Mouse (Mus musculus): Measurements from ENCODE around the gene Ubl3.

Gene Ubl3

GRCm38 (mm10) chr5:148552187-148553071 is at the start of gene Ubl3:
Ubl3 (minus strand) TSS chr5:148552789.
- peak; percentile 92 to 93 for DNase-seq

DNA sequence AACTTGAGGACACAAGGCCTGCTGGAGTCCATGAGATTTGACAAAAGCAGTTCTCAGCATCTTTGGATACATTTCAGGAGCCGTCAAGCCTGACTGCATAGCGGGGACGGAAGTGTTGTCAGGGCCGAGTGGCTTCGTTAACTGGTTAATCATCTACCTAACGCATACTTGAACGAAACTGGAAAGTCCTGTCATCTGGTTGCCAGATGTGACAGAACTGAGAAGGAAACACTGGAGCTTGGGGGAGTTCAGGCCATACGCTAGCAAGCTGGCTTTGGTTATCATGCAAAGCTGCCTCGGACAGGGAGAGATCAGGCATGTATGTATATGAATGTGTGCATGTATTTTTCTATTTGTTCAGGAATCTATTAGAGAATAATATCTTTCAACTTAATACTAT is 45.8 kb upstream of the Ubl3 start:
- DNase-seq = peak; percentile 72 to 82

- peak; percentile 63 to 65 for DNase-seq
Observed at GRCm38 (mm10) chr5:148596086-148596753, 43.6 kb upstream of the Ubl3 start.

- no peak for DNase-seq
Observed at GRCm38 (mm10) chr5:148595459-148595751, 42.8 kb upstream of the Ubl3 start.

- DNase-seq = no peak
Observed at GRCm38 (mm10) chr5:148594693-148595458, 42.3 kb upstream of the Ubl3 start.

DNA sequence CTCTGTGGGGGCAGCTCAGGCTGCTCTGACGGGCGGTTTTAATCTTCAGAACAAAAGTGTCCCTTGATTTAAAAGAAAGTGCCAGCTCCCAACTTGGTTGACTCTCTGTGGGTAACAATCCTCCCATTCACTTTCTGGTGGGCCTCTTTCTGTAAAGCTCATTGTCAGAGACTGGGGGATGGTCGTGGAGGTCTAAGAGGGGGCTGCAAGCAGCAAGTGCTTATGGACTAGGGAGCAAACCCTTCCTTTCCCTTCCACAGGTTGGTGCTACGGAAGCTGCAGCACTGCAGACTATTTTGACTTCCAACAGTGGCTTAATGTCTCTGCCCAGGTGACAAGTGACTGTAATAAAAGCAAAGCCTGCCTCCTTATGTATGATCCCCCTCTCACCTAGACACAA is 41.0 kb upstream of the Ubl3 start:
- DNase-seq = no peak

DNA sequence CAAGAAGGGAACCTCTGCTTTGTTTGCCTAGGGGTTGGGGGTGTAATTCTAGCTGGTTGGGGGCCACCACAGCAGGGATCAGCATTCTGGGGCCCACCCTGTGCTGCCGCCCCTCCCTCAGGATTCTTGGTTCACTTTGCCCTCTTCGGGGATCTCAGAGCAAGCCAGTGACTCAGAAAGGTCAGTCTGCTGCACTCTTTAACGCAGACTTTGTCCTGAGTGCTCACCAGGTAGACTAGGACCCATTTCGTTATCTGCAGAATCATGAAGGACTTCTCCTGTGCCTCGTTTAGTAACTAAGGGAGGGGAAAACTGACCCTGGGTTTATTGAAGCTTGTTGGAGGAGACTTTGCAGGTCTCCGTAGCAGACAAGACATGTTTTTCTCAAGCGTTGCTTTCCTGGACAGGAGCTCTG is 38.9 kb upstream of the Ubl3 start:
- no peak for DNase-seq

DNA sequence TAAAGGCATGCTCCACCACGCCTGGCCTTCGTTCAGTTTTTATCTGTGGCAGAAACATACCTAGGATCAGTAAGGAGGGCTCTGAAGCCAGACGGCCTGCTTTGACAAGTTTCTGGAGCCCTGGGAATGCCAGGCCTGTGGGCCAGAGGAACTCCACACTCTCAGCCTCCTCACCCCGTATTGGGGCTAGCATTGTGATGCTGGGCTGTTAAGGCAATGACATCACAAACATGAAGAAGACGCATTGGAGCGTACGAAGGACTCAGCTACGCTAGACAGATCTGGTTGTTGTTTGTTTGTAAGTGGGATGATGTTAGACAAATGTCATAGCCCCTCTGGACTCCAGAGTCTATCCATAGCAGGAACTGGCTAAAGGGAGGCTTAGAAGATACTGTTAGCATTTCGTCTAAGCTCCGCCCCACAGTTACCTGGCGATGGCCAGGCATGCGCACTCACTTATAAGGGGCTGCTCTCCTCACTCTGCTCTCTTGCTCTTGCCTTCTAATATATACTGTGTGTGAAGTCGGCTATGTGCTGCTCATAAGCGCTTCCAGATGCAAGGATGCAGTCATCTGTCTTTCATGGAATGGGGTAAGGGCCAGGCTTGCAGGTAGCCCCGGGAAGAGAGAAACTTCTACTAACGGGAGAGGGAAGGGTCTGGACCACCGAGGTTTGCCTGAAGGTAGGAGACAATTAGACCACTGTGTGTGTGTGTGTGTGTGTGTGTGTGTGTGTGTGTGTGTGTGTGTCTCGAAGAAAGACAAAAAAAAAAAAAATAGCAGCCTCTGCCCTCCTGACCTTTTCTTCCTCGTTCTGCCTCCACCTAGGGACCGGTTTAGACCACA is 38.2 kb upstream of the Ubl3 start:
- no peak for DNase-seq

DNA sequence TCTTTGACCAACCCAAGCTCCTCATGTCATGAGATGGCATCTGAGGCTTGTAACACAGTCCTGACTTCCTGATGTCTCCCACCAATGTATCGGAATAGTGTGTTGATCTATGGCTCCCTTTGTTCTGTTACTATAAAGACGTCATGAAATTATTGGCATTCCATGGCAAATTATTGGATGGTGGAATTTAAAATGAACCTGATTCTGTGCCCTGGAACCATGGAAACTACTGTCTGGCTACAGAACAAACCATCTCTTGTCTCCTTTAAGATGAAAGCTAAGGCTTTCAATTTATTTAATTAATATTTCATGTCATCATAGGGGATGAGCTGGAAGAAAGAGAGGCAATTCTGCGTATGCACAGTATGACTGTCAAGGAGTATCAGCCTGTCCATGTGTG is 36.4 kb upstream of the Ubl3 start:
- no peak for DNase-seq

- no peak for DNase-seq
Observed at GRCm38 (mm10) chr5:148588142-148588650, 35.6 kb upstream of the Ubl3 start.

GRCm38 (mm10) chr5:148580388-148580985 is 27.9 kb upstream of the Ubl3 start:
- DNase-seq = no peak

DNA sequence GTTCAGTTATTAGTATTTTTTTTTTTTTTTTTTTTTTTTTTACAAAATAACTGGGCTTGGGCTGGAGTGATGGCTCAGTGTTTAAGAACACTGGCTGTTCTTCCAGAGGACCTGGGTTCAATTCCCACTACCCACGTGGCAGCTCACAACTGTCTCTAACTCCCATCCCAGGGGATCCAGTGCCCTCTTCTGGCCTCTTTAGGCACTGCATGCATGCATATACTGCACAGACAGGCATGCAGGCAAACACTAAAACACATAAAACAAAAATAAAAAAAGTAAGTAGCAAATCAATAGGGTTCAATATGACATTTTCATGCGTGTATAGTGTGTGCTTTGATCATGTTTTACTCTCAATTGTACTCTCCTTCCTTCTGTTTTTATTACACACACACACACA is 26.6 kb upstream of the Ubl3 start:
- DNase-seq = no peak

DNA sequence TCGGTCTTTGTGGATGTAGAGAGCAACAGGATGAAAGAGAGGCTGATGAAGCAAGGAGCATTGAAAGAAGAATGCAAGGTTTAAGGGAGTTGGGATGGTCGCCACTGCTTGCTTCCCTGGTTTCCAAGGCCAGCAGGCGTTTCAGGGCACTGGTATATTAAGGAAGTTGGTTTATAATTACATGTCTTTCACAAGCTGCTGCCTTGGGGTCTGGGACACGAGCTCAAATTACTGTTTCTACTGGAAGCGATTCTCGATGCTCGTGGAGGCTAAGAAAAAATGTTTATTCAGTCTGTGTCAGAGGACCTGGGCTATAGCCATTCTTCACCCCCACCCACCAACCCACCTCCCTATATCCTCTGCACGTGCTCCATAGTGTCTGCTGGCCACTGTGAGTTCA is 25.8 kb upstream of the Ubl3 start:
- DNase-seq = no peak

DNA sequence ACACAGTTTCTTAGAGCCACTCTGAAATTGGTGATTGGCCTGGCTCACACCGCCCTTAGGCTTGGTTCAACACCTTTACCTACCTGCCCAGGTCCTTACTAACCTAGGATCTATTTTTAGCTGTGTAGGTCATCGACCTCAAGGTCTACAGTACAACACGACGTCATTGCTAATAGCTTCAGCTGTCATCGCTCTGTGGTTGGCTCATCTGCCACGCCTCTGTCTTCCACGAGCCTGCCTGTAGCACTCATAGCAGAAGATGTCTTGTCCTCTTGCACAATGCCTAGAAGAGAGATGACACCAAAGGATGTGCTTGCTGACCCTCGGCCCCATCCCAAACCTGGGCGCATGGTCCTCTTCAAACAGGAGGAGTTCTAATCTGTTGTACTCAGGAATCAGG is 24.7 kb upstream of the Ubl3 start:
- no peak for DNase-seq

GRCm38 (mm10) chr5:148575163-148575562 is 22.6 kb upstream of the Ubl3 start:
- DNase-seq = peak in 1 of 2 experiments; percentile 29

DNA sequence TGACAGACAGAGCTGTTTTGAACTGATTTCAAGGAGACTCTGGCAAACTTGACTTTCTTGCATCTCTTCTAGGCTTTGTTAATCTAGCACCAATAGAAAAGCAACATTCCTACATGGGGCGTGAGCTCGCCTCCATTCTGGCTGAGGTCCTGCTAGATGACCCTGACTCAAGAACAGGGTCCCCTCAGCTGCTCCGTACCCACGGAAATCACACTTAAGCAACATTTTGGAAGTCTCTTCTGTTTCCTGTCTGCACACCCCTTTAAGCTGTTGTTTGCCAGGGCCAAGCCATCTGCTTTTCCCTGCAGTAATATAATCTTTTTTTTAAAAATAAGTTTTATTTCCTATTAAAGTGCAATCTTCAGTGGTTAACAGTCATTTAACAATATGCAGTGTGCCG is 20.1 kb upstream of the Ubl3 start:
- no peak for DNase-seq

DNA sequence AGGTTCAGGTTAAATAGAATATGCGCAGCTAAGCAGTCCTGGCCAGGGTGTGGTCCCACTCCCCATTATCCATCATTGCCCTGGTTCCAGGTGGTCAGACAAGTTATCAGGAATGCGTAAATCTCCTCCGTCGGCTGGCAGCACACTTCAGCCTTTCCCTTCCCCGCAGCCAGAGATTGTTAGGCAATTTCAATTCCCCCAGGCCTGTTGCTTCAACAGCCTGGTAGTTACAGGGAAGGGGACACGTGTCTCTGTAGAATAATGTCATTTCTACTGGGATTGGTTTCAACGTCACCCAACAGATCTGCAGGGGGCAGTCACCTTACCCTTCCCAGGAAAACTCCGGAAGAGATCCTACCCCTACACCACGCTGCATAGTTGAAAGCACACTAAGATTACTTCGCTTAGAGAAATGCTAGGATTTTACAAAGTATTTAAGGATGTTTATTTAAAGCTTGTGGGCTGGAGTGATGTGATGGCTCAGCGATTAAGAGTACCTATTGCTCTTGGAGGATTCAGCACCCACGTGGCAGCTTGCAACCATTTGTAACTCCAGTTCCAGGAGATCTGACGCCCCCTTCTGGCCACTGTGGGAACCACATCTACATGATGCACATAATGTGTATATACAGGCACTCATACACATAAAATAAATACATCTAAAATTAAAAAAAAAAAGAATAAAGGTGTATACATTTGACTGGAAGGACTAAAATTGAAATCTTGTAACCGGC is 18.1 kb upstream of the Ubl3 start:
- no peak for DNase-seq

DNA sequence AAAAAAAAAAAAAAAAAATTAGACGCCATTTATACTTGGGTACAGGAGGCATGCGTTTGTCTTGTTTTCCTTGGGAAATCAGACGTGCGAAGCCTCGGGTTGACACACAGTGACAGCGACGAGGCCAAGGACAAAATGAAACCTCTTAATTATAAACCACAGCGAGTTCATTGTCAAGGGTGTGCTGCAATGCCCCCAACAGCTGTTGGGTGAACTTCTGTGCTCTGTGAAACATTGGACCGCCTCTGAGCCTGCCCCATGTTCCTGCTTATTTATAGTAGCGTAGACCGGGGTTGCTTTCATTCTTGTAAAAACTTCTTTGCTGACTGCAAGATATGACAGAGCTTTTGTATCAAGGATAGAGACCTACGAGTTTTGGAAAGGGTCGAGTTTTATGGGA is 16.9 kb upstream of the Ubl3 start:
- DNase-seq = peak; percentile 53 to 67

DNA sequence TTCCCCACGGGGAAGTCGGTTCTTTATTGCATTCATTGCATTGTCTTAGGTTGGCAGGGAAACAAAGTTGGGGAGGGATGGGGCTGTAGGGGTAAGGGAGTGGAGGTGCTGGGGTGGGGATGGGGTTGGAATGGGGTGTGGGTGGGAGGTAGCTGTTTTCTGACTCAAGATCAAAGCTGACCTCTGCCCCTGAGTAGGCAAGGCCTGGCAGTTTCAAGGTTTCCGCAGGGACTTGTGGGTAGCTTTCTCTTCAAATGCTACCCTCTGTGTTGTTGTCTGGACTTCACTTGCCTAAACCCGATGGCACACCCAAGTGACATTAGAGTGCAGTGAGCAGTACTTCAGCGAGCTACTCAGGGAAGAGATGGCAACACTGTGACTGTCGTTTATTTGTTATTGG is 13.0 kb upstream of the Ubl3 start:
- no peak for DNase-seq

DNA sequence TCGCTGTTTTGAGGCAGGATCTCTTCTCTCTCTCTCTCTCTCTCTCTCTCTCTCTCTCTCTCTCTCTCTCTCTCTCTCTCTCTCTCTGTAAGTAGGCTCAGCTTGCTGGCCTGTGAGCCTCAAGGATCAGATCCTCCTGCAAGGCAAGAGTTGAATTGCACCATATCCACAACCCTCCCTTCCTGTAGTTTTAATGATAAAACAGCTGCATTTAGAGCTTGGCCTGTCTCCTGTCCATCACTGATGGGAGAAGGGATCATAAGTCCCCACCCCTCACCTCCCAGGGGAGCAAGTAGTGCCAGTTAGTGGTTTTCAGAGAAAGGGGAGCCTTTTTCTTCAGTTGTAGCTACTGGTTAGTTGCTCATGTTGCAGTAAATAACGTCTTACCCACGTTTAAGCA is 11.5 kb upstream of the Ubl3 start:
- no peak for DNase-seq

GRCm38 (mm10) chr5:148563281-148563680 is 10.7 kb upstream of the Ubl3 start:
- peak; percentile 51 to 59 for DNase-seq

Measured in kidney, postnatal 36 days (tissue).